Comparison of ENCODE assay signal across 10 mouse cellular contexts in the genomic region with DNA sequence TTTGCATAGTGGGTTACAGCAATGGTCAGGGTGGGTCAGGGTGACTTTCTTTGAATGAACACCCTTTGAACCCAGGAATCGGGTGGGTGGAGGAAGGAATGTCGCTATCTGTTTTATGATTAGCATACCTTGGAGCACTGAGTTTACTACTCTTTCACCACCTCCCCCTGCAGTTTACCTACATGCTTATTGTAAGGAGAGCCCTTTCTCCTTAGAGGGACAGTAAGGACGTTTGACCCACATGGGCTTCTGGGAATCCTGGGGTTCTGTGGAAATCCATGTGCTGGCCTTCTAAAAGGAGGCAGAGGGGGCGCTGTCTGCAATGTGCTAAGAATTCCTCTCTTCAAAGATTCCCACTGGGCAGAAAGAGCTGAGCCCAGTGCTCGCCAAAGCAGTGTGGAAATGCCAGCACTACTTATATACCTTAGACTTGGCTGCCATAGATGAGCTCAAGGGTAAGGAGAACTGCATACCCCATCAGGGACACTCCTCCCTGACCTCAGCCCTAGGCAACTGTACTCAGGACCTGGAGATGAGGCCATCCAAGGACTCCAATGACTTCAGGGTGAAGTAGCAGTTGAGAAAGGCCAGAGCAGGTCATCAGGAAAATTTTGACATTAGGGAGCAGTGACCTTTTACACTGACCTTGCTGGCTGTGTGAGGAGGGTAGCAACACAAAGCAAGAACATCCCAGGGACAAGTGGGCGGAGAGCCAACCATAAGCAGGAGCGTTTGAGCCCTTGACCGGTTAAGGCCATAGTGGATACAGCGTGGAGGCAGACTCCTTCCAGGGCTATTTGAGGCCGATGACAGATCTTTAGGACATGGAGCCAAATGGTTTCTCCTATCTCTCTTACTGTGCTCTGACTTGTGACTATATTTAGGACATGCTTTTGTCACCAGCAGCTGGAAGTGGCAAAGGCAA.
DNase-seq lines count a peak whose midpoint lies in the region; ATAC-seq and TF ChIP-seq lines count a peak whose summit lies in the region.
"Had no signal": no experiment of that assay in that cellular context is flagged by ENCODE, and none has a peak within 500 bp of the region (broad histone marks: within the 10 kb centered on the region; RNA-seq: fewer than 3 reads in every experiment).

No protein-coding gene starts in this region.

- H3K4me3 ChIP-seq in gastrocnemius, adult 2 months: no peak overlapping the region
- H3K4me3 ChIP-seq in heart, embryonic 14.5 days (ENCODE audit: control insufficient read depth in 1 of 2, insufficient read depth in 1 of 2, low read depth in 1 of 2, low read length in 2 of 2): no peak overlapping the region
- no peak overlapping the region for H3K4me3 ChIP-seq in lung, embryonic 16.5 days (ENCODE audit: low read length)
- no peak overlapping the region for H3K4me3 ChIP-seq in embryonic facial prominence, embryonic 10.5 days
- H3K4me3 ChIP-seq: hindbrain, embryonic 10.5 days had no signal

- WGBS in heart, embryonic 14.5 days: 30% methylated on average over 10 of the region's 10 CpGs
- WGBS in lung, embryonic 16.5 days: 78% methylated on average over 10 of the region's 10 CpGs
- 83% methylated on average over 10 of the region's 10 CpGs for WGBS in embryonic facial prominence, embryonic 10.5 days

- peak; percentile 57 for DNase-seq in gastrocnemius, adult 2 months
- no peak for DNase-seq in gastrocnemius, postnatal 4 days (ENCODE audit: low spot score in 2 of 2)
- DNase-seq in adrenal gland, postnatal 10 days: peak; percentile 76
- DNase-seq in embryonic facial prominence, embryonic 10.5 days (ENCODE audit: low spot score): no peak
- DNase-seq in Muller cell, postnatal 12 days (ENCODE audit: inconsistent ontology term): no peak
- DNase-seq in right cerebral cortex, adult 2 months (ENCODE audit: low spot score in 2 of 2): no peak

- no peaks in the 10 kb centered on the region for H3K36me3 ChIP-seq in heart, embryonic 14.5 days (ENCODE audit: control insufficient read depth, insufficient read depth, low read length)
- no peaks in the 10 kb centered on the region for H3K36me3 ChIP-seq in lung, embryonic 16.5 days (ENCODE audit: control insufficient read depth, insufficient read depth, low read length)
- H3K36me3 ChIP-seq in embryonic facial prominence, embryonic 10.5 days (replicated peaks): no peaks in the 10 kb centered on the region
- H3K36me3 ChIP-seq: hindbrain, embryonic 10.5 days had no signal

- peak; percentile 93 for ATAC-seq in heart, embryonic 14.5 days (ENCODE audit: insufficient number of reproducible peaks, insufficient read depth, low FRiP score, low read depth)
- ATAC-seq in lung, embryonic 16.5 days (ENCODE audit: low read depth): peak; percentile 79

- TF ChIP-seq CTCF in gastrocnemius, adult 2 months (IDR thresholded peaks at IDR 0.05): no peak

- no peak overlapping the region for H3K9ac ChIP-seq in heart, embryonic 14.5 days (ENCODE audit: low read length)
- H3K9ac ChIP-seq in lung, embryonic 16.5 days (ENCODE audit: low read length): no peak overlapping the region

- H3K9me3 ChIP-seq in heart, embryonic 14.5 days (ENCODE audit: control insufficient read depth, low read length): no peaks in the 10 kb centered on the region
- H3K9me3 ChIP-seq in lung, embryonic 16.5 days (ENCODE audit: control insufficient read depth, low read length): no peaks in the 10 kb centered on the region
- H3K9me3 ChIP-seq in embryonic facial prominence, embryonic 10.5 days: no peaks in the 10 kb centered on the region
- H3K9me3 ChIP-seq: hindbrain, embryonic 10.5 days had no signal

- intact Hi-C loops in gastrocnemius, adult 2 months (cut with DNase I): no loop called here

- peak overlapping the region; percentile 66 for H3K27ac ChIP-seq in gastrocnemius, adult 2 months
- H3K27ac ChIP-seq in heart, embryonic 14.5 days (replicated peaks in 1 of 2; ENCODE audit: control insufficient read depth in 1 of 2, insufficient read depth in 1 of 2, low read depth in 2 of 2, low read length in 2 of 2): peak overlapping the region; percentile 97 to 98
- peak overlapping the region; percentile 55 for H3K27ac ChIP-seq in lung, embryonic 16.5 days (ENCODE audit: low read length)
- no peak overlapping the region for H3K27ac ChIP-seq in embryonic facial prominence, embryonic 10.5 days (replicated peaks)
- H3K27ac ChIP-seq: hindbrain, embryonic 10.5 days; macrophage had no signal

- H3K4me1 ChIP-seq in heart, embryonic 14.5 days (ENCODE audit: control insufficient read depth in 2 of 2, insufficient read depth in 2 of 2, low read length in 2 of 2): peaks cover 25 to 26% of the 10 kb centered on the region in 2 experiments
- H3K4me1 ChIP-seq in lung, embryonic 16.5 days (replicated peaks; ENCODE audit: control insufficient read depth, insufficient read depth, low read length): peaks cover 7% of the 10 kb centered on the region
- no peaks in the 10 kb centered on the region; the same call in 1 of the 2 replicates for H3K4me1 ChIP-seq in embryonic facial prominence, embryonic 10.5 days
- H3K4me1 ChIP-seq: hindbrain, embryonic 10.5 days had no signal

- no peaks in the 10 kb centered on the region for H3K27me3 ChIP-seq in heart, embryonic 14.5 days (ENCODE audit: control insufficient read depth, insufficient read depth, low read length)
- H3K27me3 ChIP-seq in lung, embryonic 16.5 days (ENCODE audit: control insufficient read depth, insufficient read depth, low read depth, low read length): no peaks in the 10 kb centered on the region
- no peaks in the 10 kb centered on the region for H3K27me3 ChIP-seq in embryonic facial prominence, embryonic 10.5 days (replicated peaks; ENCODE audit: low read depth, poor library complexity, severe bottlenecking)

- H3K4me2 ChIP-seq in heart, embryonic 14.5 days (ENCODE audit: low read length): no peak overlapping the region
- H3K4me2 ChIP-seq in lung, embryonic 16.5 days (ENCODE audit: low read depth, low read length): no peak overlapping the region

Comparison
In these comparisons a context has a peak if more than half of its experiments do, and no peak if none do; other contexts are left out.
1. DNase-seq: peak in gastrocnemius, adult 2 months (single experiment) and adrenal gland, postnatal 10 days (single experiment); none in gastrocnemius, postnatal 4 days (0 of 2), embryonic facial prominence, embryonic 10.5 days (single experiment), Muller cell, postnatal 12 days (single experiment) and right cerebral cortex, adult 2 months (0 of 2).